Mouse (Mus musculus): Measurements from ENCODE around the gene Gstm2. TPM values are rescaled to one million over a fixed set of nuclear protein-coding genes. Genes with fewer than 3 reads are reported as not detected.
"Not testable (repeated sequence)": the region's sequence is repeated elsewhere in the genome, so short reads cannot be mapped to it uniquely, and the experiment has no call there.

Gene Gstm2
- polyA plus RNA-seq, 1 experiment = 28.1 TPM

DNA sequence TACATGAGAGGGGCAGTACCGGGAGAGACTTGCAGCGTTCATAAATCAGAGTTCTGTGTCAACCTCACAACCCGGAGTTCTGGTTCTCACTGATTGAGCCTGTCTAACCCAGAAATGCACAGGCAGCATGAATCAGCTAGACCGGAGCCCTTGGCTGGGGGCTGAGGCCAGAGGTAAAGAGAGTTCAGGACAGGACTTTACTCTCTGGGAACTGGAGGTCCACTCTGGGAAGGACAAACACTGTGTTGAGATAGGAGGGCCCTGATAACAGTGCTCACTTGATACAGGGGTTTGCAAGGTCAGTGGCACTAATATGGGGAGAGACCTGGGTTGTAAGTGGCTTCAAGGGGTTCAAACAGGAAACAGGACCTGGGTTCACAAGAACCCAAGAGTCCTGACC lies 39.1 kb upstream of the Gstm2 start:
- Histone ChIP-seq H3K27me3 (ENCODE audit: control insufficient read depth, insufficient read depth, low read length) (no peaks in the 10 kb centered on the region), H3K4me1 (replicated peaks; ENCODE audit: control insufficient read depth, insufficient read depth, low read length) (no peaks in the 10 kb centered on the region), H3K27ac (ENCODE audit: control insufficient read depth, insufficient read depth, low read length) (no peak overlapping the region), H3K36me3 (ENCODE audit: control insufficient read depth, insufficient read depth, low read length) (no peaks in the 10 kb centered on the region), H3K4me3 (ENCODE audit: control insufficient read depth, insufficient read depth, low read length) (no peak overlapping the region)
- TF ChIP-seq CTCF (IDR thresholded peaks at IDR 0.05; ENCODE audit: borderline replicate concordance, control insufficient read depth, extremely low read depth, insufficient read depth, low read length, poor library complexity) (no peak), POLR2A (IDR thresholded peaks at IDR 0.05; ENCODE audit: control insufficient read depth, extremely low read depth, insufficient read depth, low read length, poor library complexity) (no peak)
- WGBS = 66% methylated on average over 4 of the region's 4 CpGs
- no peak for DNase-seq

DNA sequence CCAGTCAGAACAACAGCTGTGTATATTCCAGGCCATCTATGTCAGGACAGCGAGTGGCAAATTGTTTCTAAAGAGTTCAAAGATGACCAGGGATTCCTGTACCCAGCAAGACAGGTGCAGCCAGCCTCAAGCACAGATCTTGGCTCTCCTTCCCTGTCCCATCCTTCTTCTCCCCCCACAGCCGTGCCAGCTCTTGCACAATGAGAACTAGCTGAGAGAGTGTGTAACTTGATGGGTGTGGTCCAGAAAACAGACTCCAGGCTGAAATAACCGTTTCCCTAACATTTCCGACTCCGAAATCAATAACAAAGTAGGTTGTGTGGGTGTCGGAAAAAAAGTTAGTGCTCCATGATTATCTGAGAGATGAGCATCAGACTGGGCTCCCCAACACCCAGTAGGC lies 36.4 kb upstream of the Gstm2 start:
- Histone ChIP-seq H3K4me3 (ENCODE audit: control insufficient read depth, insufficient read depth, low read length) (no peak overlapping the region), H3K27me3 (ENCODE audit: control insufficient read depth, insufficient read depth, low read length) (no peaks in the 10 kb centered on the region), H3K36me3 (ENCODE audit: control insufficient read depth, insufficient read depth, low read length) (no peaks in the 10 kb centered on the region), H3K27ac (ENCODE audit: control insufficient read depth, insufficient read depth, low read length) (no peak overlapping the region), H3K4me1 (replicated peaks; ENCODE audit: control insufficient read depth, insufficient read depth, low read length) (peaks cover 4% of the 10 kb centered on the region)
- DNase-seq = no peak
- no peak for TF ChIP-seq CTCF (IDR thresholded peaks at IDR 0.05; ENCODE audit: borderline replicate concordance, control insufficient read depth, extremely low read depth, insufficient read depth, low read length, poor library complexity)
- no peak for TF ChIP-seq POLR2A (IDR thresholded peaks at IDR 0.05; ENCODE audit: control insufficient read depth, extremely low read depth, insufficient read depth, low read length, poor library complexity)
- WGBS = 87% methylated on average over 6 of the region's 6 CpGs

DNA sequence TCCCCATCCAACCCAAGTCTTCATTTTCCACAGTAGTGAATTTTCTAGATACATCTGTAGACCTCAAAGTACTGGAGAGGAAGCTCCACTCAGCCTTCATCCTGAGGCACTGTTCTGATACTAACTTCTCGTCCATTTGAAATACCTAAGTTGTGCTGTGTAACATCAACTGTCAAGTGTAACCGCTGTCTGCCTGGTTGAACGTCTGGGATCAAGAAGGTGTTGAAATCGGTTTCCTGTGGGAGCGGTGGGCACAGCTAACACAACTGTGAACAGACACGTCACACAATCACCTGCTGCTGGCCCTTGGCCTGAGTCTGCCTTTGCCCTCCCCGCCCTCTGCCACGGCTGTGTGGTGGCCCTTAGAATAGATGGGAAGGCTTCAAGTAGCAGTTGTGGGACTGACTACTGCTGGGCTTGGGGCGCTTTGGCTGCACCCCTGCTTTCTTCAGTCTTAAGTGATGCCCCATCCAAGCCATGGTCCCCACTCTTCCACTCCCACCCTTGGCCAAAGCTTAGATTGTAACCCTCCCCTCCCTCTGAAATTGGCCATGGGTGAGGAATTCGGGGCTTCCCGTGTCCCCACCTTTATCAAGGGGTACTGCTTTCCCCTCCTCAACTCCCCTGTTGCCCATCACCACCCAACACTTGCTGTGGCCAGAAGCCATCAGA lies 34.2 kb upstream of the Gstm2 start:
- WGBS = 90% methylated on average over 11 of the region's 11 CpGs
- not testable (repeated sequence) for DNase-seq; H3K4me3 ChIP-seq (ENCODE audit: control insufficient read depth, insufficient read depth, low read length); H3K27ac ChIP-seq (ENCODE audit: control insufficient read depth, insufficient read depth, low read length); H3K4me1 ChIP-seq (replicated peaks; ENCODE audit: control insufficient read depth, insufficient read depth, low read length); H3K27me3 ChIP-seq (ENCODE audit: control insufficient read depth, insufficient read depth, low read length); H3K36me3 ChIP-seq (ENCODE audit: control insufficient read depth, insufficient read depth, low read length)

DNA sequence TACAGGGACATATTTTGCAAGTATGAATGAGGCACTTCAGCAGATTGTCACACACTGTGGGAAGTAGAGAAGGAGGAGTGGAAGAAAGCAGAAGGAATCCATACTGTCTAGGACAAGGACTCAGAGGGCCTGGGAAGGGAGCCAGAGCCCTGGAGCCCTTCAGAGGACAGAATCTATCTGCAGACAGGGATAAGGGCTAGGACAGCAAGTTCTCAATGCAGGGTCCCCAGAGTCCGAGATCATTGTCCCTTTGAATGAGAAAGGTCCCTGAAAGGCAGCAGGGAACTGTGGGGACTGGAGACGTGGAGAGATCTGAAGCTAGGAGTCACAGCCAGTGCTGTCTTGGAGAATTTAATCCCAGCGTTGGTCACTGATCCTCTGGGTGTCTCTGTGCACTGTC lies 33.0 kb upstream of the Gstm2 start:
- not testable (repeated sequence) for H3K36me3 ChIP-seq (ENCODE audit: control insufficient read depth, insufficient read depth, low read length); H3K27ac ChIP-seq (ENCODE audit: control insufficient read depth, insufficient read depth, low read length); DNase-seq; H3K27me3 ChIP-seq (ENCODE audit: control insufficient read depth, insufficient read depth, low read length); H3K4me1 ChIP-seq (replicated peaks; ENCODE audit: control insufficient read depth, insufficient read depth, low read length); H3K4me3 ChIP-seq (ENCODE audit: control insufficient read depth, insufficient read depth, low read length)
- 89% methylated on average over 3 of the region's 3 CpGs for WGBS

DNA sequence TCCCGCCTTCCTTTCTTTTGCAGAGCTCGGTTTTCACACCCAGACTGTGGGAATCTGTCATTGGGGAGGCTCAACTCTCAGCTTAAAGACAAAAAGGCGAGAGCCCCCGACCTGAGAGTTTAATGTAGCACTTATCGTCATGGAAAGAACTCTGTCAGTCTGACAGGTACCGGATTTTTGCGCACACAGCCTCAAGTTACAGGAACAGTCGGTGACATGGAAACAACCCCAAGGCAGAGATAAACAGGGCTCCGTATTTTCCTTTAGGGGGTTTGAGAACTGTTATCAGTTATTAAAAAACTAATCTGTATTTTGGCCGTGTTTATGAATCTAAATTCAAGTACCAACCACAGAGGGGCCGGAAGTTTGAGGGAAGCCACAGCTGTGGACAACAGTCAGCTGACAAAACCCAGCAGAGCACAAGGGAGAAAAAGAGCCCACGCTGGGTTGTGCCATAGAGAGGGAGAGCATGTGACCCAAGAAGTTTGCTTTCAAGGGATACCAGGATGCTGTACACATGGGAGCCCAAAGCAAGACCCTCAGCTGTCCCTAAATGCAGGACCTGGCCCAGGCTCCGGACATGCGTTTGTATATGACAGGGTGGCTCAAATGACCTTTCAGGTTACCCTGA lies 32.1 kb upstream of the Gstm2 start:
- Histone ChIP-seq H3K27me3 (ENCODE audit: control insufficient read depth, insufficient read depth, low read length) (no peaks in the 10 kb centered on the region), H3K36me3 (ENCODE audit: control insufficient read depth, insufficient read depth, low read length) (no peaks in the 10 kb centered on the region), H3K4me3 (ENCODE audit: control insufficient read depth, insufficient read depth, low read length) (peak overlapping the region; percentile 51), H3K27ac (ENCODE audit: control insufficient read depth, insufficient read depth, low read length) (peak overlapping the region; percentile 66; the same call in 1 of the 2 replicates), H3K4me1 (replicated peaks; ENCODE audit: control insufficient read depth, insufficient read depth, low read length) (peaks cover 4% of the 10 kb centered on the region)
- DNase-seq = peak; percentile 10
- TF ChIP-seq POLR2A (IDR thresholded peaks at IDR 0.05; ENCODE audit: control insufficient read depth, extremely low read depth, insufficient read depth, low read length, poor library complexity) (no peak), CTCF (IDR thresholded peaks at IDR 0.05; ENCODE audit: borderline replicate concordance, control insufficient read depth, extremely low read depth, insufficient read depth, low read length, poor library complexity) (no peak)
- 12% methylated on average over 14 of the region's 14 CpGs for WGBS

DNA sequence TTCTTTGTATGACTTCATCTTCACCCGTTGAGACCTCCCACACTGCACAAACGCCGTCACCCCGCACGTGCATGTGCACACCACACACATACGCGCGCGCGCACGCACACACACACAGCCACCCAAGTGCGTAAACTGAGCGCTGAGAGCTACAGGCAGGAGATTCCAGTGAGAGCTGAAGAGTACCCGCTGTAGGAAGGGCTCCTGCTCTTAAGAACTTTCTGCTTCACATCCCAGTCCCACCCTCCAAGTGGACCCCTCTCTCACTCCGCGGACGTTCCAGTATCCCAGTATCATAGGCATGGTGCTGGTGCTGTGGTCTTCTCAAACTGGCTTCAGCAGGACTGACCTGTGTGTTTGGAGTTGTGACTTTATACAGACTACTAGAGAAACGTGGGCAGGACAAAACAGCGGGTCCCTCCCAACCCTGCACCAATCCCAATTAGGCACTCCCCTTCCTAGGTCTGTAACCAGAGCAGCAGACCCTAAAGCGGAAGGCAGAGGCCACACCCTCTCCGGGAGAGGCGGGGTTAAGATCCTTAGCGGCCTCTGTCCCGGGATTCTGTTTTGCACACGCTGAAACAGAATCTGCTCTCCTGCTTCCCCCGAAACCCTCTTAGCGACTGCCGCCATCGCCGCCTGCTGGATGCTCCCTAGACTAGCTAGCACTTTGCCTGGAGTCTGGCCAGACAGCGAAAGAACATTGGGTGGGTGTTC lies 31.4 kb upstream of the Gstm2 start, which contains the start of gene Gstm1:
Gene Gstm1 (minus strand): TSS at position 501 of the 717 bp plus-strand sequence.
- whole genome bisulfite sequencing = under 1% methylated on average over 31 of the region's 31 CpGs
- TF ChIP-seq CTCF (IDR thresholded peaks at IDR 0.05; ENCODE audit: borderline replicate concordance, control insufficient read depth, extremely low read depth, insufficient read depth, low read length, poor library complexity) (peak; percentile 84; the same call in 1 of the 2 replicates), POLR2A (IDR thresholded peaks at IDR 0.05; ENCODE audit: control insufficient read depth, extremely low read depth, insufficient read depth, low read length, poor library complexity) (peak; percentile 44; the same call in 1 of the 2 replicates)
- H3K27me3 ChIP-seq (ENCODE audit: control insufficient read depth, insufficient read depth, low read length) = no peaks in the 10 kb centered on the region
- H3K36me3 ChIP-seq (ENCODE audit: control insufficient read depth, insufficient read depth, low read length) = no peaks in the 10 kb centered on the region
- H3K4me3 ChIP-seq (ENCODE audit: control insufficient read depth, insufficient read depth, low read length) = peak within 1 kb of the TSS; percentile 51
- peak within 1 kb of the TSS; percentile 66; the same call in 1 of the 2 replicates for H3K27ac ChIP-seq (ENCODE audit: control insufficient read depth, insufficient read depth, low read length)
- peaks cover 4% of the 10 kb centered on the region for H3K4me1 ChIP-seq (replicated peaks; ENCODE audit: control insufficient read depth, insufficient read depth, low read length)
- peak; percentile 82 for DNase-seq

- not testable (repeated sequence) for H3K36me3 ChIP-seq (ENCODE audit: control insufficient read depth, insufficient read depth, low read length); H3K4me1 ChIP-seq (replicated peaks; ENCODE audit: control insufficient read depth, insufficient read depth, low read length); H3K27ac ChIP-seq (ENCODE audit: control insufficient read depth, insufficient read depth, low read length); H3K27me3 ChIP-seq (ENCODE audit: control insufficient read depth, insufficient read depth, low read length); H3K4me3 ChIP-seq (ENCODE audit: control insufficient read depth, insufficient read depth, low read length); DNase-seq
- 97% methylated on average over 5 of the region's 5 CpGs for WGBS
Measured at GRCm38 (mm10) chr3:108016468-108016867, 30.2 kb upstream of the Gstm2 start.
